Mouse (Mus musculus): Measurements from ENCODE around the gene Strip2. TPM values are rescaled to one million over a fixed set of nuclear protein-coding genes. Genes with fewer than 3 reads are reported as not detected.

The Strip2 gene
- total and polyA plus RNA-seq, 2 experiments from 2014 or later = 10.8 to 23.2 TPM

GRCm38 (mm10) chr6:29903343-29903914, 13.4 kb upstream of the Strip2 start:
- no peak for TF ChIP-seq CTCF (IDR thresholded peaks at IDR 0.05; ENCODE audit: low read depth)
- Histone ChIP-seq H3K4me3 (ENCODE audit: low read length) (no peak overlapping the region), H3K27ac (no peak overlapping the region), H3K9me3 (ENCODE audit: low read length) (no peaks in the 10 kb centered on the region), H3K4me2 (ENCODE audit: low read depth, low read length) (no peak overlapping the region), H3K9ac (replicated peaks; ENCODE audit: low read length) (no peak overlapping the region), H3K4me1 (ENCODE audit: insufficient read depth, low read length) (no peaks in the 10 kb centered on the region), H3K36me3 (ENCODE audit: insufficient read depth, low read length) (peaks cover 19% of the 10 kb centered on the region; the same call in 1 of the 2 replicates), H3K27me3 (ENCODE audit: insufficient read depth, low read length) (no peaks in the 10 kb centered on the region)
- ATAC-seq (no peak), DNase-seq (ENCODE audit: low spot score) (no peak)
- WGBS = 96% methylated on average over 3 of the region's 3 CpGs

GRCm38 (mm10) chr6:29904281-29904680, 12.5 kb upstream of the Strip2 start:
- DNase-seq (ENCODE audit: low spot score) = no peak
- ATAC-seq = no peak
- Histone ChIP-seq H3K4me3 (ENCODE audit: low read length) (no peak overlapping the region), H3K4me1 (ENCODE audit: insufficient read depth, low read length) (no peaks in the 10 kb centered on the region), H3K4me2 (ENCODE audit: low read depth, low read length) (no peak overlapping the region), H3K9me3 (ENCODE audit: low read length) (no peaks in the 10 kb centered on the region), H3K36me3 (ENCODE audit: insufficient read depth, low read length) (peaks cover 24% of the 10 kb centered on the region; the same call in 1 of the 2 replicates), H3K9ac (replicated peaks; ENCODE audit: low read length) (no peak overlapping the region), H3K27ac (no peak overlapping the region), H3K27me3 (ENCODE audit: insufficient read depth, low read length) (no peaks in the 10 kb centered on the region)
- 71% methylated on average over 3 of the region's 3 CpGs for WGBS
- TF ChIP-seq CTCF (IDR thresholded peaks at IDR 0.05; ENCODE audit: low read depth) = no peak

GRCm38 (mm10) chr6:29910631-29911030, 6.2 kb upstream of the Strip2 start:
- no peak overlapping the region for H3K9ac ChIP-seq (replicated peaks; ENCODE audit: low read length)
- no peak overlapping the region for H3K4me3 ChIP-seq (ENCODE audit: low read length)
- no peaks in the 10 kb centered on the region for H3K9me3 ChIP-seq (ENCODE audit: low read length)
- H3K27me3 ChIP-seq (ENCODE audit: insufficient read depth, low read length) = no peaks in the 10 kb centered on the region
- peaks cover 19% of the 10 kb centered on the region; the same call in 1 of the 2 replicates for H3K36me3 ChIP-seq (ENCODE audit: insufficient read depth, low read length)
- no peak for TF ChIP-seq CTCF (IDR thresholded peaks at IDR 0.05; ENCODE audit: low read depth)
- H3K27ac ChIP-seq = no peak overlapping the region
- ATAC-seq (no peak), DNase-seq (ENCODE audit: low spot score) (peak; percentile 46)
- H3K4me2 ChIP-seq (ENCODE audit: low read depth, low read length) = no peak overlapping the region
- no peaks in the 10 kb centered on the region for H3K4me1 ChIP-seq (ENCODE audit: insufficient read depth, low read length)
- 80% methylated on average over 3 of the region's 3 CpGs for WGBS

GRCm38 (mm10) chr6:29913673-29914072, 3.1 kb upstream of the Strip2 start:
- no peak for DNase-seq (ENCODE audit: low spot score)
- 39% methylated on average over 1 of the region's 1 CpGs for WGBS
- H3K27ac ChIP-seq = no peak overlapping the region
- peak; percentile 15; the same call in 1 of the 2 replicates for TF ChIP-seq CTCF (IDR thresholded peaks at IDR 0.05; ENCODE audit: low read depth)
- H3K4me2 ChIP-seq (ENCODE audit: low read depth, low read length) = no peak overlapping the region
- H3K4me3 ChIP-seq (ENCODE audit: low read length) = no peak overlapping the region
- peaks cover 3% of the 10 kb centered on the region; the same call in 1 of the 2 replicates for H3K4me1 ChIP-seq (ENCODE audit: insufficient read depth, low read length)
- H3K36me3 ChIP-seq (ENCODE audit: insufficient read depth, low read length) = peaks cover 13% of the 10 kb centered on the region; the same call in 1 of the 2 replicates
- 0 out of 2 replicates have a peak, but pooled peaks cover 5% of the 10 kb centered on the region for H3K27me3 ChIP-seq (ENCODE audit: insufficient read depth, low read length)
- ATAC-seq = no peak
- H3K9ac ChIP-seq (replicated peaks; ENCODE audit: low read length) = no peak overlapping the region
- no peaks in the 10 kb centered on the region for H3K9me3 ChIP-seq (ENCODE audit: low read length)

DNA sequence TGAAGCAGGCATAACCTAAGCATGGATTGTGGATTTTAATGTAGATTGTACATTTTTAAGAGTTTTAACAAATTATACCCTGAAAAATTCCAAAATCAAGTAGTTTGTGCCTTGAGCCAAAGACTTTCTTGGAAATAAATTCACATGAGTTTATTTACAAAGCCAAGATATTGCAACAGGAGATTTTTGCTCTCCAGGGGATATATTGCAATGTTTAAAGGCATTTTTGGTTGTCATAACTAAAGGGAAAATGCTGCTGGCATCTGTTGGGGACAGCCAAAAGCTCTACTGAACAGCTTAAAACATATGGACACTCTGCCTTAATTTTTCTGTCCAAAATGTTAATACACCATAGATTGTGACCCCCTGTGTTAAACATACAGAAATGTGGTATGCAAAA, 2.7 kb upstream of the Strip2 start:
- DNase-seq (ENCODE audit: low spot score) (no peak), ATAC-seq (no peak)
- TF ChIP-seq CTCF (IDR thresholded peaks at IDR 0.05; ENCODE audit: low read depth) = no peak
- H3K9me3 ChIP-seq (ENCODE audit: low read length) = no peaks in the 10 kb centered on the region
- no peak overlapping the region for H3K27ac ChIP-seq
- no peak overlapping the region for H3K4me2 ChIP-seq (ENCODE audit: low read depth, low read length)
- H3K27me3 ChIP-seq (ENCODE audit: insufficient read depth, low read length) = 0 out of 2 replicates have a peak, but pooled peaks cover 5% of the 10 kb centered on the region
- H3K9ac ChIP-seq (replicated peaks; ENCODE audit: low read length) = no peak overlapping the region
- peaks cover 3% of the 10 kb centered on the region; the same call in 1 of the 2 replicates for H3K4me1 ChIP-seq (ENCODE audit: insufficient read depth, low read length)
- H3K4me3 ChIP-seq (ENCODE audit: low read length) = no peak overlapping the region
- peaks cover 8% of the 10 kb centered on the region; the same call in 1 of the 2 replicates for H3K36me3 ChIP-seq (ENCODE audit: insufficient read depth, low read length)

- Histone ChIP-seq H3K4me3 (ENCODE audit: low read length) (peak overlapping the region; percentile 86; the same call in 1 of the 2 replicates), H3K36me3 (ENCODE audit: insufficient read depth, low read length) (no peaks in the 10 kb centered on the region; the same call in 1 of the 2 replicates), H3K9ac (replicated peaks; ENCODE audit: low read length) (no peak overlapping the region), H3K27me3 (ENCODE audit: insufficient read depth, low read length) (0 out of 2 replicates have a peak, but pooled peaks cover 5% of the 10 kb centered on the region), H3K27ac (no peak overlapping the region), H3K4me1 (ENCODE audit: insufficient read depth, low read length) (peaks cover 3% of the 10 kb centered on the region; the same call in 1 of the 2 replicates), H3K9me3 (ENCODE audit: low read length) (no peaks in the 10 kb centered on the region), H3K4me2 (ENCODE audit: low read depth, low read length) (no peak overlapping the region; the same call in 1 of the 2 replicates)
- DNase-seq (ENCODE audit: low spot score) = no peak
- ATAC-seq = no peak
- no peak for TF ChIP-seq CTCF (IDR thresholded peaks at IDR 0.05; ENCODE audit: low read depth)
- WGBS = 30% methylated on average over 9 of the region's 9 CpGs
Observed at GRCm38 (mm10) chr6:29915836-29916235, 976 bp upstream of the Strip2 start.

DNA sequence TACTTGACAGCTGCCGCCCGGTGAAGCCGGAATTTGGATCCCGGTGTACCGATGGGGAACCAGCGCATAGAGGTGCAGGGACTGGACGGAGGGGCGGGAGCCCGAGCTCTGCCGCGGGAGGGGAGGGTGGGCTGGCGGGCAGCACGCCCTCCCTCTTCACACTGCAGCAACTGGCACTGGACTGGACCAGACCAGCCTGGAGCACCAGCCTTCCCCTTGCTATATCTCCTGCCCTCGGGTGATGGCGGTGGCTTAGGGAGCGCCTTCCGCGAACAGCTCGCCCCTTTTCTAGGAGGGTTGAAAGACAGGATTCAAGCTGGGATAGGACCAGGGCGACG, 540 bp downstream of the Strip2 start:
- peaks cover 3% of the 10 kb centered on the region; the same call in 1 of the 2 replicates for H3K4me1 ChIP-seq (ENCODE audit: insufficient read depth, low read length)
- H3K27ac ChIP-seq = peak overlapping the region; percentile 76
- peak overlapping the region; percentile 86 for H3K4me3 ChIP-seq (ENCODE audit: low read length)
- peak overlapping the region; percentile 89 for H3K4me2 ChIP-seq (ENCODE audit: low read depth, low read length)
- WGBS = under 1% methylated on average over 21 of the region's 21 CpGs
- 0 out of 2 replicates have a peak, but pooled peaks cover 5% of the 10 kb centered on the region for H3K27me3 ChIP-seq (ENCODE audit: insufficient read depth, low read length)
- peak; percentile 59 for DNase-seq (ENCODE audit: low spot score)
- peak; percentile 28; the same call in 1 of the 2 replicates for TF ChIP-seq CTCF (IDR thresholded peaks at IDR 0.05; ENCODE audit: low read depth)
- H3K9me3 ChIP-seq (ENCODE audit: low read length) = no peaks in the 10 kb centered on the region
- no peaks in the 10 kb centered on the region for H3K36me3 ChIP-seq (ENCODE audit: insufficient read depth, low read length)
- peak overlapping the region; percentile 80 for H3K9ac ChIP-seq (replicated peaks; ENCODE audit: low read length)
- peak; percentile 77 for ATAC-seq
